Mouse (Mus musculus) limb, embryonic 13.5 days (tissue): Measurements from ENCODE around the gene Cwc25. TPM values are rescaled to one million over a fixed set of nuclear protein-coding genes. Genes with fewer than 3 reads are reported as not detected.

ENCODE experiments used
- ATAC-seq: fragments of 200-750 bp; cut with Nextera tagmentation; 2 replicates; pipeline ENCODE4 v1.8.0; 2017; ENCODE audit warnings: low read depth, moderate number of reproducible peaks, moderate TSS enrichment; ENCODE audit not compliant: low FRiP score
- H3K27ac ChIP-seq: fragments of 300-500 bp; sonication (generic); 2 replicates; pipeline ENCODE4 v1.5.1; 2015; ENCODE audit warnings: inconsistent platforms, mild to moderate bottlenecking, moderate library complexity
- H3K27me3 ChIP-seq: fragments of 300-500 bp; sonication (generic); 2 replicates; pipeline ENCODE4 v1.6.1; 2015; ENCODE audit warnings: mild to moderate bottlenecking, inconsistent platforms
- H3K36me3 ChIP-seq: fragments of 300-500 bp; sonication (generic); 2 replicates; pipeline ENCODE4 v1.6.1; 2015; ENCODE audit warnings: inconsistent platforms, mild to moderate bottlenecking, moderate library complexity
- H3K4me1 ChIP-seq: fragments of 300-500 bp; sonication (generic); 2 replicates; pipeline ENCODE4 v1.6.1; 2015; ENCODE audit warnings: inconsistent platforms
- H3K4me2 ChIP-seq: fragments of 300-500 bp; sonication (generic); replicated peaks from 2 replicates; pipeline ENCODE4 v1.6.1; 2015; ENCODE audit warnings: inconsistent platforms, mild to moderate bottlenecking, moderate library complexity
- H3K4me3 ChIP-seq: fragments of 300-500 bp; sonication (generic); 2 replicates; pipeline ENCODE4 v1.5.1; 2015; ENCODE audit warnings: moderate library complexity, mild to moderate bottlenecking, inconsistent platforms
- H3K9ac ChIP-seq: fragments of 300-500 bp; sonication (generic); 2 replicates; pipeline ENCODE4 v1.6.1; 2015; ENCODE audit warnings: mild to moderate bottlenecking, inconsistent platforms
- H3K9me3 ChIP-seq: fragments of 300-500 bp; sonication (generic); 2 replicates; pipeline ENCODE4 v1.6.1; 2016; ENCODE audit warnings: inconsistent platforms
- WGBS: fragments of 180-500 bp; shearing (Covaris S2); methylation state at CpG from one replicate; pipeline ENCODE4 v1.1.7; 2015; 5-methylcytosine and 5-hydroxymethylcytosine counted together
- polyA plus RNA-seq: library from polyadenylated mRNA; unstranded; fragments of >200 nt; fragmentation: Nextera tagmentation; extraction: Ambion mirVana; gene quantifications from 2 replicates; pipeline ENCODE4 v1.2.1, GENCODE M21; 2015

The Cwc25 gene
- polyA plus RNA-seq, 1 experiment from 2014 or later: 23.3 TPM

DNA sequence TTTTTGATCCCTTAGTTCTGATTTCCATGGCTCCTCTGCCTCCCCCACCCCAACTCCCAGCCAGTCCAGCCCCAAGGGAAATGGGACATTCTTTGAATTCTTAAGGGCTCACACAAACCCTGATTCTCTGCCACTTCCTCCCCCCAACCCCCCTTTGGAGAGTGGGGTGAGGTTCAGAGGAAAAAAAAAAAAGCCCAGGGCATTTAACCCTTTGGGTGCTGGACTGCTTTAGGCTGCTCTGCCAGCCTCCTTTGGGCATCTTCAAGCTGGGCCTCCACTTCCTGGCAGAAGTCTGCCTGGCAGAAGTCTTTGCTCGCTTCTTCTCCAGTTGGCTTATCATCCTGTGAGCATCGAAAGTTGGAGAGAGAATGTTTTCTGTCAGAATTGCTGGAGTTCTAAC, 41.7 kb upstream of the Cwc25 start:
- ATAC-seq: no peak
- WGBS: 70% methylated on average over 2 of the region's 2 CpGs
- Histone ChIP-seq H3K4me2 (peak overlapping the region; percentile 27; the same call in 1 of the 2 replicates), H3K4me1 (peaks cover 87% of the 10 kb centered on the region), H3K4me3 (no peak overlapping the region), H3K9ac (no peak overlapping the region), H3K9me3 (no peaks in the 10 kb centered on the region), H3K36me3 (peaks cover 50% of the 10 kb centered on the region), H3K27me3 (no peaks in the 10 kb centered on the region), H3K27ac (peak overlapping the region; percentile 49; the same call in 1 of the 2 replicates)

DNA sequence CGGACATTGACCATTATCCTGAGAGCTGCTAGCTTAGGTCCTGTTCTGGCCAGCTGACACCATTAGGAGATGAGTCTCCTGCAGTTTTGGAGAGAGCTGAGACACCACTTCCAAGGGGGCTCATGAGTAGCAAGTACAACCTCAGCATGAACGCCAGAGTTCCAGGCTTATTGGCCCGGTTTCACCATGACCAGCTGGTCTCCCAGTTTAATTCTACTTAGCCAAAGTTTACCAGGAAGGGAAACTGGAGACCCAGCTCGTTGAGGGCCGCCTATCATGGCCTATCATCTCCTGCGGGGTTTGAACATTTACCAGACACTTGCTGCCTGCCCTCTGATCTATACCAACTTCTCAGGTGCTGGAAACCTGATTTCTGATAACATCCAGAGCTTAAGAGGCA, 41.3 kb upstream of the Cwc25 start:
- no peak overlapping the region for H3K4me3 ChIP-seq
- H3K9ac ChIP-seq: no peak overlapping the region
- 0 out of 2 replicates have a peak overlapping the region, but pooled peaks have one; percentile 0 for H3K27ac ChIP-seq
- peaks cover 45% of the 10 kb centered on the region for H3K36me3 ChIP-seq
- WGBS: 39% methylated on average over 6 of the region's 6 CpGs
- H3K9me3 ChIP-seq: no peaks in the 10 kb centered on the region
- peak overlapping the region; percentile 27; the same call in 1 of the 2 replicates for H3K4me2 ChIP-seq
- H3K27me3 ChIP-seq: no peaks in the 10 kb centered on the region
- H3K4me1 ChIP-seq: peaks cover 85% of the 10 kb centered on the region
- no peak for ATAC-seq

DNA sequence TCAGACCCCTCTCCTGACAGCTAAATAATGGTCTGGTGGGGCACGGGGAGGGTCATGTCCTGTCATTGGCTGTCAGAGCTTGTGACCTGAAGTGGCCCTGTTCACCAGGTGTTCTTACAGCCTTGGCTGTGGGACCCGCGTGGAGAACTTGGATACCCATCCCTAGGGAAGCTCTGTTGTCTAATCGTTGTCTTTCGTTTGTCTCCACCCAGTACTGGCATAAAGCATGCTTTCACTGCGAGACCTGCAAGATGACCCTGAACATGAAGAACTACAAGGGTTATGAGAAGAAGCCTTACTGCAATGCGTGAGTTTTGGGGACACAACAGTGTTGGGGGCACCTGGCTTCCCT, 40.2 kb upstream of the Cwc25 start:
- 73% methylated on average over 7 of the region's 7 CpGs for WGBS
- no peak for ATAC-seq
- peaks cover 85% of the 10 kb centered on the region for H3K4me1 ChIP-seq
- no peak overlapping the region for H3K4me3 ChIP-seq
- H3K27me3 ChIP-seq: no peaks in the 10 kb centered on the region
- H3K4me2 ChIP-seq: peak overlapping the region; percentile 67; the same call in 1 of the 2 replicates
- H3K9ac ChIP-seq: no peak overlapping the region
- H3K27ac ChIP-seq: no peak overlapping the region
- H3K36me3 ChIP-seq: peaks cover 40% of the 10 kb centered on the region
- no peaks in the 10 kb centered on the region for H3K9me3 ChIP-seq

DNA sequence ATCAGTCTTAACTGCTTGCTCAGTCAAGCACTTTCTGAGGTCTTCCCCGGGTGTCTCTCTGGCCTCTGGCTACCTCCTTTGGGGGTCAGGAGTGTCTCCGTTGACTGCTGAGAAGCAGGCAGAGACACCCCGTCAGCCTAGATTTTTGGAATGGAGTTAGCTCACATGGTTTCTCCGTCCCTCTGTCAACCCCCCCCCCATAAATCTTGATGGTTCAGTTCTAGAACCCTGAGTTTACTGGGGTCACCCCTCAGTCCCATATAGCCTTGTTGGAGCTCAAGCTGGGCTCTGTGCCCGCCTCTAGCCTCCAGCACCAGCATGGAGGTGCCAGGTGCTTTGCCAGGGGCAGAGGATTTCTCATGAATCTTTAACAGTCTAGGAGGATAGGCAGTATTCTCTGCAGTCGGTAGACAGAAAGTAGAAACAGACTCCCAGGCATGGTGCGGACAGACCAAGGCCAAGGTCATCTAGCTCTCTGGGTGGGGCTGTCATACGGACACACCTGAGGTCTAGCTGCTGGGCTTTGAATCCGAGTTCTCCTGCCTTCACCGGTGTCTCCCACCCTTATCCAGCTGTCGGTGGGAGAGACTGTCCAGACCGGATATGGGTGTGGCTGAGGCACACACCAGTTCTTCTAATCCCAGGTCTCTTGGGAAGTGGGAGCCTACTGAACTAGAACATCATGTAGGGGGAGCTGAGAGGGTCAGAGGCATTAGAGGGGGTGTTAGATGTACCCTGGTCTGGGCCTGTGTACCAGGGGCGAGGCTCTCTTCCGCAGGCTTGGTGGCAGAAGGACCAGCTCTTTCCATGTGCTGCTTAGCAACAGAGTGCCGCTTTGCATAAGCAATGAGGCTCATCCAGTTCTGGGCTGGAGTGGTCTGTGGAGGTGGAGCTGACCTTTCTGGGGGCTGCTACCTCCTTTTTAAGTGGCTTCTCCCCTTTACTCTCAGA, 39.6 kb upstream of the Cwc25 start:
- peaks cover 38% of the 10 kb centered on the region for H3K36me3 ChIP-seq

DNA sequence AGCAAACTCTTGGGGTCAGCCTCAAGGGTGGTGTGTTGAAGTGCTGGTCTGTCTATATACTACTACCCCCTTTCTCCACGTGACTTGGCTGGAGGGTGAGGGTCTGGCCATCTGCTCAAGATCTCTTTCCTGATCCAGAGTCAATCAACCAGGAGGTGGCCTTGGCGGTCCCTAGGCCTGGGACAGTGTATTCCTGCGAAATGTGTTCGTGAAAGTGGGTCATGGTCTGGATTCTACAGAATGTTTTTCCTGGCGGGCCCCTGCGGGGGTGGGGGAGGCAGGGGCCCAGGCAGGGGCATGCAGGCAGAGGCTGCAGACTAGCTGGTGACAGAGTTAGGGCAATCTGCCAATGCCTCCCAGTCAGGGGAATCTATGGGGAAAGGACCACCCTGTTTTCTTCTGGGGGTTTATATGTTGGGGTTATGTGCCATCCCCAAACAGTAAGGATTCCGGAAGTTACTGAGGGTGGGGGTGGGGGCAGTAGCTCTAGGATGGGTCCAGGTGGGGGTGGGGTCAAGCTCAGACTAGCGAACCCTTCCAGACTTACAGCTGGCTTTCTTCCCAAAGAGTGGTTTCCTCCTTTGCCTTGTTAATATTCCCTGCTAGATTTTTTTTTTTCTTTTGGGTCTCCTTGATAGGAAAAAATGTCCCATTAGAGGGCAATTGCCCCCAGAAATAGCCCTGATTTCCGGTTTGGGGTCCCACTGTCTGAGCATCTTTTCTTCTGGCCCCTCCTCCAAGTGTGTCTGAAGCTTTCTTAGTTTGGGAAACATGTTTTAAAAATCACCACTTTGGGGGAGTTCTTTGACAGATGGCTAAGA, 38.7 kb upstream of the Cwc25 start:
- Histone ChIP-seq H3K9me3 (no peaks in the 10 kb centered on the region), H3K36me3 (peaks cover 38% of the 10 kb centered on the region), H3K27me3 (no peaks in the 10 kb centered on the region), H3K4me1 (peaks cover 84% of the 10 kb centered on the region), H3K4me3 (peak overlapping the region; percentile 33), H3K4me2 (peak overlapping the region; percentile 67), H3K9ac (peak overlapping the region; percentile 51; the same call in 1 of the 2 replicates), H3K27ac (peak overlapping the region; percentile 89)
- 11% methylated on average over 9 of the region's 9 CpGs for WGBS
- no peak for ATAC-seq

More for the DNA sequence above, 39.6 kb upstream of the Cwc25 start:
- H3K4me2 ChIP-seq: peak overlapping the region; percentile 67
- peaks cover 85% of the 10 kb centered on the region for H3K4me1 ChIP-seq
- ATAC-seq: no peak
- peak overlapping the region; percentile 89 for H3K27ac ChIP-seq
- H3K27me3 ChIP-seq: no peaks in the 10 kb centered on the region
- H3K9me3 ChIP-seq: no peaks in the 10 kb centered on the region
- WGBS: 42% methylated on average over 15 of the region's 15 CpGs
- peak overlapping the region; percentile 33 for H3K4me3 ChIP-seq
- H3K9ac ChIP-seq: peak overlapping the region; percentile 51; the same call in 1 of the 2 replicates

DNA sequence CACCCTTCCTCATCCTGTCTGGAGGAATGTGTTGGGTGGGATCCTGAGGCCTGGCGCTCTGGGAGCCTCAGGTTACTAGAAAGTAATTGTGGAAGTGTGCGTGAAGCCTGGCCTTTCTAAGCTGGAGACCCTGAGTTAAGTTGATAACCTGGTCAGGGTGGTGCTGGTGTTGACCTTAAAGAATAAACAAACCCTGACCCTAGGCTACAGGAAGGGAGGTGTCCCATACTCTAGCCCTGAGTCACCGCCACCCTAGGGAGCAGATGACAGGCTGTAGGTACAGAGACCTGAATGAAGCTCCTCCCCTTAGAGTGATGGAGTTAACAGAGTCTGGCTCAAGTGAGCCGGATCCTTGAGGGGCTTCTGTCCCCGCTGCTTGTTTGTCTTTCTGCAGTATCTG, 37.5 kb upstream of the Cwc25 start:
- Histone ChIP-seq H3K4me1 (peaks cover 73% of the 10 kb centered on the region), H3K4me2 (peak overlapping the region; percentile 67), H3K36me3 (peaks cover 27% of the 10 kb centered on the region), H3K4me3 (no peak overlapping the region), H3K27ac (peak overlapping the region; percentile 89; the same call in 1 of the 2 replicates), H3K9me3 (no peaks in the 10 kb centered on the region), H3K9ac (no peak overlapping the region), H3K27me3 (no peaks in the 10 kb centered on the region)
- ATAC-seq: no peak
- WGBS: 68% methylated on average over 5 of the region's 5 CpGs

DNA sequence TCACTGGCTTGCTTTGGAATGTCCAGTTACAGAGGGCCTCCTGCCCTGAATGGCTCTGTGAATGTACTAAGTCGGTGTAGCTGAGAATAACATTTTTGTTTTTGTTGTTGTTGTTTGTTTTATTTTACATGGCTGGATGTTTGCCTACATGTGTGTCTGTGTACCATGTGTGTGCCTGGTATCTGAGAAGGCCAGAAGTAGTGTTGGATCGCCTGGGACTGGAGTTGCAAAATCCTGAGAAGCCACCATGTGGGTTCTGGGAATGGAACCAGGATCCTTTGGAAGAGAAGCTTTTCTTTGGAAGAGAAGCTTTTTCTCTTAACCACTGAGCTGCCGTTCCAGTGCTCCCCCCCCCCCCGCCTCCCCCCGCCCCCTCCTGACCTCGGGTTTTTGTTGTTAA, 36.1 kb upstream of the Cwc25 start:
- H3K4me2 ChIP-seq: peak overlapping the region; percentile 74
- H3K4me1 ChIP-seq: peaks cover 69% of the 10 kb centered on the region
- no peaks in the 10 kb centered on the region for H3K9me3 ChIP-seq
- H3K27me3 ChIP-seq: no peaks in the 10 kb centered on the region
- peaks cover 16% of the 10 kb centered on the region for H3K36me3 ChIP-seq
- 63% methylated on average over 3 of the region's 6 CpGs for WGBS
- H3K9ac ChIP-seq: no peak overlapping the region
- no peak for ATAC-seq
- H3K4me3 ChIP-seq: peak overlapping the region; percentile 73; the same call in 1 of the 2 replicates
- H3K27ac ChIP-seq: no peak overlapping the region

DNA sequence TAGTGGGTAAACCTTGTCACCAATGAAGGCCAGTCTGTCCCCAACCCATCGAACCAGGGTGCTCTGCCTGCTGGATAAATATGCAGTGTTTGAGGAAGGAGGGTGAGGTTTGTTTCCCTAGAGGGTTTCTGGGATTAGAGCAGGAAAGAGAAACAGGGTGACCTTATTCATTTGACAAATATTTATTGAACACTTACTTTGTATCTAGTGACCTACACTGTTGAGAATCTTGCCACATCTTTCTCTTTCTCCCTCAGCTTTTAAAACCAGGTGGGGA, 35.8 kb upstream of the Cwc25 start:
- H3K27ac ChIP-seq: 0 out of 2 replicates have a peak overlapping the region, but pooled peaks have one; percentile 96
- WGBS: 23% methylated on average over 1 of the region's 1 CpGs
- no peak overlapping the region; the same call in 1 of the 2 replicates for H3K9ac ChIP-seq

DNA sequence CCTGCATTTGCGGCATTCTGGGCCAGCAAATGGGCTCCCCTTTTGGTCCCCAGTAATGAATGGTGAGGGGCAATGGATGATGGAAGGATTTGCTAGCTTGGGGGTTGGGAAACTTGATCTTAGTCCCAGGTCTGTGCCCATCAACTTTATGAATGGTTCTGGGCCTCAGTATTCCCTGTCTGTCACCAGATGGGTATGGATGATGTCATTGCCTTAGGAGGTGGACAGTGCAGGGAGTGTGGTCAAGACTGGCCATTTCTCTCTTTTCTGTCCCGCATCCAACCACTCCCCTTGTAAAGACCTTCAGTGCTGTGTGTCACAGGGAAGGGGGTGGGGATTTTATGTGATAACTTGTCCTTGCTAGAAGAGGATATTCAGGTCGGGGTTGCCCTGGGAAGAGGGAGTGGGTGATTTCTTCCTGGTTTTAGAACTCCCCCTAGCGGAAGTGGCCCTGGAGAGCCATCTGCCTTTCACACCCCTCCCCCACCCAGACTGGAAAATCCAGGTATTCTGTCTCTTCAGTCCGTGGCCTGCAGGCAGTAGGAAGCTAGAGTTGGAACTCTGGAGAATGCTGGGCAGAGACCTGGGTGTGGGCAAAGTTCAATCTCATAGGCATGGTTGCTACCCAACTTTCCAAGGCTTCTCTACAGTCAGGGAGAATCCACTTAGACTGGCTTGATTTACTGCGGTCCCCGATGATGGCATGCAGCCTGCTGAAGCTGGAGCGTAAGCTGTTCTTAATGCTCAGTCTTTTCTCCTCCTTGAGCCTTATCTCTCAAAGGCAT, 35.2 kb upstream of the Cwc25 start:
- Histone ChIP-seq H3K9me3 (no peaks in the 10 kb centered on the region), H3K4me1 (peaks cover 61% of the 10 kb centered on the region), H3K27me3 (no peaks in the 10 kb centered on the region), H3K4me2 (peak overlapping the region; percentile 74), H3K27ac (peak overlapping the region; percentile 96), H3K9ac (peak overlapping the region; percentile 92), H3K36me3 (peaks cover 7% of the 10 kb centered on the region), H3K4me3 (peak overlapping the region; percentile 73)
- ATAC-seq: no peak
- WGBS: 27% methylated on average over 8 of the region's 8 CpGs

More for the DNA sequence above, 35.8 kb upstream of the Cwc25 start:
- peaks cover 12% of the 10 kb centered on the region for H3K36me3 ChIP-seq
- H3K4me2 ChIP-seq: peak overlapping the region; percentile 74
- no peaks in the 10 kb centered on the region for H3K9me3 ChIP-seq
- H3K4me1 ChIP-seq: peaks cover 66% of the 10 kb centered on the region
- peak overlapping the region; percentile 73 for H3K4me3 ChIP-seq
- no peaks in the 10 kb centered on the region for H3K27me3 ChIP-seq
- no peak for ATAC-seq

DNA sequence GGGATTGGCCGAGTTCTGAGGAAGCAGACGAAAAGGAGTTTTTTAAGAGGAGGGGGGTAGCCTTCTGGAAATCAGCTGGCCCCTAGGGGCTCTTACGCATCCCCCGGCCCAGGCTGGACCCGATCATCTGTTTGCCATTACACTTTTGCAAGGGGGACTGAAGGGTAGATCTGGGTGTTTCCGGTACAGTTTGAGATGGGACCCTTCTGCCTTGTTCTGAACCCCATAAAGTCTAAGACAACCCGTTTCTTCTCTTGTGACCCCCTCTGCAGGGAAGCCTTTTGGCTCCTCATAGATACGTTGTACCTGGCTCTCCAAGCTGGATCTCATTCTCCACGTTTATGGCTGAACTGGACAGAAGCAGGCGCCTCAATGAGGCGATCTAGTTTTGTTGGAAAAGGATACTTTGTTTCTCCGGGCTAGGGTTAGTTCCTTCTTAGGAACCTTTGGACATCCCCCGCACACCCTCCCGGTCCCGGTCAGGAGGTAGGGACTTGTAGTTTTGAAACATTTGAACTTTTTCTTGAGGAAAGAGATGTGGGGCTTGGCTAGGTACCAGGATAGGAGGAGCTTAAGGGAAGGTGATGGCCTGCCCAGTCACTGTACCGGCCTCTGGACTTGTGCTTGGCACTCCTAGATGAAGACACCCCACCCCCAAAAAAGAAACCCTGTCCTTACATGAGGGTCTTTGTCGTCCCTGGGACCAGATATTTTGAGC, 34.5 kb upstream of the Cwc25 start:
- Histone ChIP-seq H3K4me3 (peak overlapping the region; percentile 73), H3K27ac (peak overlapping the region; percentile 96), H3K9ac (peak overlapping the region; percentile 92), H3K36me3 (peaks cover 5% of the 10 kb centered on the region; the same call in 1 of the 2 replicates), H3K4me1 (peaks cover 53% of the 10 kb centered on the region), H3K4me2 (peak overlapping the region; percentile 74), H3K27me3 (no peaks in the 10 kb centered on the region), H3K9me3 (no peaks in the 10 kb centered on the region)
- 3% methylated on average over 17 of the region's 17 CpGs for WGBS
- no peak for ATAC-seq
